Mouse (Mus musculus) left cerebral cortex, postnatal 10 days (tissue): ENCODE data around the gene 9230112D13Rik. TPM values are rescaled to one million over a fixed set of nuclear protein-coding genes. Genes with fewer than 3 reads are reported as not detected.

ENCODE experiments used
- DNase-seq, 2 experiments: peaks; one replicate each; pipeline ENCODE4 v3.0.0; 2021 to 2022; ENCODE audit warnings: low spot score in 2 of 2, mixed read lengths in 1 of 2; ENCODE audit errors: extremely low spot score in 1 of 2
- intact Hi-C: fragments of 180-260 bp; cut with DNase I; formaldehyde crosslinking; loops from one replicate; pipeline ENCODE4 v1.15.1; 2025
- total RNA-seq, 2 experiments: library from RNA; stranded (reverse); gene quantifications; 2 replicates each; pipeline ENCODE4 v1.2.3; 2021

The 9230112D13Rik gene
- not detected for total RNA-seq

DNA sequence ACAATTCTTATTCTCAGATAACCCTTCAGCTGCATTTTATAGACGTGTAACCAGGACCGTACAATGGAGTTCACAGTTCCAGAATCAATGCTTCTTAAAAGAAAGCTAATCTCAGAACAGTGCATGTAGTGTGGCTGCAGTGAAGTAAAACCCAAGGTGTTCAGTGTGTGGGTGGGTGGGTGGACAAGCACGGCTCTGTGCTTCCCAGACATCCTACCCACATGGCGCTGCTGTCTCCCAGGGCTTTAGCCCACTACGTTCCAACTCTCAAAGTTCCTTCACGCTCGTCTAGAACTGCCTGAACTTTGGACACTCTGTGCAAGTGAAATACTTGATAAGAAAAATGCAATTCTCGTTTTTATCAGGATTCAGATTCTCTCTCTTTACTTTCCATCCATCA is at the start of gene 9230112D13Rik:
TSS of gene 9230112D13Rik (minus strand) at position 101 of the 400 bp plus-strand sequence.
- no peak for DNase-seq
- intact Hi-C loops: no loop called here

DNA sequence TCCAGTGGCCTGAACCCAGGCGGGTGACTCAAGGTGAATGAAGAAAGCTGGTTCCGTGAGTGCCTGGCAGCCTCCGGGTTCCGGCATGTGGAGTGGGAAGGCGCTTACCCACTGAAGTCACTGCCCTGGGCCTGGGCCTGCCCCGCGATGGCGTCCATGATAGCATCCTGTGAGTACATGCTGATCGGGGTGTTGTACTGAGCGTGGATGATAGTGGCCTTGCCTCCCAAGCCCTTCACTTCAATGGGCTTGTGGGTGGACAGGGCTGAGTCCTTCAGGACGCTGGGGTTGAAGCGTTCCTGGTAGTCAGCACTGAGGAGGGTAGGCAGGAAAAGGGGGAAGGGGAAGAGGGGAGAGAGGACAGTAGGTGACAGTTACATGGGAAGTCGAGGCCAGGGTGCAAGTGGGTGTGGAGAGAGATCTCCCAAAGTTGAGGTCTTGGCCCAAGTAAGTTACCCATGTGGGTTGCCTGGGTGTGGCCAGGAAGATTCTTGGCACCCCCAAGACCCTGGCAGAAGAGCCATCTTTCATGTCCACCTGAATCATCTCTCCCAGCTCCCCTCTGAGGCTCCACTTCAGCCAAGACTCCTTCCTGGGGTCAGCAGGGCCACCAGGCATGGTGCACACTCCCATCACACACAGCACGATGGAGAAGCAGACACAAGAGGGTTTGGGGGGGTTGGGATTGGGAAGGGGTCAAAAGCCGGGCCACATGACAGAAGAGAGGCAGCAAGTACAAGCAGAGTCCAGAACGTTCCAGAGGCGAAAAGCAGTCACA is 49.2 kb upstream of the 9230112D13Rik start:
- no peak for DNase-seq
- intact Hi-C loops: loop anchor here (5.0 kb wide), 1 partner anchor 199 kb away; the partner anchor contains the start of gene Sncg

DNA sequence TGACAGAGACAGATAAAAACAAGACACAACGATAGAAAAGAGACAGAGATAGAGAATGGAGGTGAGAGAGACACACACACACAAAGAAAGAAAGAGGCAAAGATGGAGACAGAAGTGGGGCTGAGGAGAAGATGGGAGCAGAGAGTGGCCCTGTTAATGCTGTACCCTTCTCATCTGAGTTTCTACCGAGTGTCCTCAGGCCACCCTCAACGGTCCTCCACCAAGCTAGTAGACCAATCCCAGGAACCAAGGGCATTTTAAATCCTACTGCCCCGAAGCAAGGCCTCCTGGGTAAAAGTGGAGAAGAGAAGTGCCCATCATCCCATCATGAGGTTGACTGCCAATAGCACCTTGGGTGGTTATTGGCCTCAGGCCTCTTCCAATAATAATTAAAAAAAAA is 48.3 kb upstream of the 9230112D13Rik start:
- intact Hi-C loops: loop anchor here (5.0 kb wide), 1 partner anchor 199 kb away; the partner anchor contains the start of gene Sncg
- DNase-seq: no peak

DNA sequence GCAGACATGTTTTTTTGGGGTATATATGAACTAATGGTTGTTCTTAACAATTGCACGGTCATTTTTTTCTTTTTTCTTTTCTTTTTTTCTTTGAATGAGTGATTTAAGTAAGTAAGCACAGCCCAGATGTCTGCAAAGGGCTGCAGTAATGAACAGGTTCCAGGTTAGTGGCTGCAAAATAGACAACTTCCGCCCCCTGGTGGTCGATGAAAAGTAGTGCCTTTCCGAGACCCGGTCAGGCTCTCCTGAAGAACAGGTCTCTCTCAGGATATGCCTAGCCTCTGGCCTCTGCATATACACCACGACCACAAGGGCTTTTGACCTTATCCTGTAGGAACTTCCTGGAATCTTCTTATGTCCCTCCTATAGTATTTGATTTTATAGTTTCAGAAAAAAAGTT is 47.7 kb upstream of the 9230112D13Rik start:
- DNase-seq: peak; percentile 57 to 79
- intact Hi-C loops: loop anchor here (5.0 kb wide), 1 partner anchor 198 kb away; the partner anchor contains the start of gene Sncg

DNA sequence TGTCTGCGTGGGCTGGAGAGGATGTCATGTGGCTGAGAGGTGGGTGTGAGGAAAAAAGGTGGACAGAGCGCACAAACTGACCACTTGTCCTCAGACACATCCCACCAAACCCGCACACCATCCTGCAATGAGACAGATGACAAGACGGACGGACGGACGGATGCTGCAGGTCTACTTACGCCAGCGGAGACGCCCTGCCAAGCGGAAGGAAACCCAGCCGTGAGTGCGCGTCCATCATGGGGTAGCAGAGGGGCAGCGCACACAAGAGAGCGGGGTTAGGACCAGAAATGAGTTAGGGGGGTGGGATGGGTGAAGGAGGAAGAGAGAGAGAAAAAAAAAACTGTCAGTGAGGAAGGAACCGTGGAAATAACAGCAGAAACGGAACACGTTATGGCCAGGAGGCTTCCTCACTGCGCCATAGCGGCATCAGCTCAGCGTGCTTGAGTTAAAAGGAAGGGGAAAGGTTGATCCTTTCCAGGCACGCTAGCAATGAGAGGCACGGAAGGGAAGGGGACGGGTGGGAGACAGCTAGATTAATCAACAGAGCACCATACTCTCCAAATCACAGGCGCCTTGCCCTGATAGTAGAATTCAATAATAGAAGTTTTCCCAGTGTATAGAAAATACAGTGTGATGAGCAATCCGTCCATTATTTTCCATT is 47.1 kb upstream of the 9230112D13Rik start:
- intact Hi-C loops: loop anchor here (5.0 to 10.0 kb wide), 3 partner anchors 112 to 485 kb away; partner anchors contain the start of genes Anxa8 and Sncg
- DNase-seq: no peak

DNA sequence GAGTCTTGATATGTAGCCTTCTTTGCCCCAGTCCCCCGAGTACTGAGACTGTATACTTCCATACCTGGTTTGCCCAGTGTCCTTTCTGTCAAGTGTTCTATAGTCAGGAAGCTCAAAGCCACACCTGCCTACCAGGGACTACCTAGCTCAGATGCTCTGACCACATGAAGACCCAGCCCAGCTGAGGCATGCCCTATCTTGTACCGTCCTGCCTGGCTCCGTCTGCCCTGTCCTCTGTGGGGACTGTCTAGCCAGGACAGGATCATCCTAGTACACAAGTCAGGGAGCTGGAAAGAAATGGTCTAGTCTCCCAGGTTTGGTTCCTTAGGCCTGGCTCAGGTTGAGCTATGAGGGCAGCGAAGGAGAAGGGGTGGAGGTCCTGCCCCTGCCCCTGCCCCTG is 46.0 kb upstream of the 9230112D13Rik start:
- DNase-seq: no peak
- intact Hi-C loops: loop anchor here (5.0 to 10.0 kb wide), 2 partner anchors 111 to 484 kb away; partner anchors contain the start of gene Anxa8

DNA sequence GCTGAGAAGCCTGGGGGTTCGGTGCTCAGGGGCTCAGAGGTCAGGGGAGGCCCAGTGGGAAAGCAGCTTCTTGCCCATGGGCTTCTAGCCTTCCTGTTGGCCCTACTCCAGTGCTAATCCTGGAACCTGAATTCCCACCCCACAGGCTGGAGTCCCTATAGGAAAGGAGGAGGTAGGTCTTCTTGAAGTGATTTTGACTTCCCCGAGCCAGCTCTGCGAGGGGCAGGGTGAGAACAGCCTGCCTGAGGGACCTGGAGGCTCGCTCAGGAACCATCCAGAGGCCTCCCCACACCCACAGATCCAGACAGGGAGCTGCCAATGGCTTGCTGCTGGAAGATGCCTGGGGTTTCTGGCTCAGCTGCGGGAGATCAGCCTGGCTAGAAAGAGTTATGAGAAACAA is 45.1 kb upstream of the 9230112D13Rik start:
- intact Hi-C loops: loop anchor here (5.0 to 10.0 kb wide), 2 partner anchors 110 to 483 kb away; partner anchors contain the start of gene Anxa8
- DNase-seq: no peak

DNA sequence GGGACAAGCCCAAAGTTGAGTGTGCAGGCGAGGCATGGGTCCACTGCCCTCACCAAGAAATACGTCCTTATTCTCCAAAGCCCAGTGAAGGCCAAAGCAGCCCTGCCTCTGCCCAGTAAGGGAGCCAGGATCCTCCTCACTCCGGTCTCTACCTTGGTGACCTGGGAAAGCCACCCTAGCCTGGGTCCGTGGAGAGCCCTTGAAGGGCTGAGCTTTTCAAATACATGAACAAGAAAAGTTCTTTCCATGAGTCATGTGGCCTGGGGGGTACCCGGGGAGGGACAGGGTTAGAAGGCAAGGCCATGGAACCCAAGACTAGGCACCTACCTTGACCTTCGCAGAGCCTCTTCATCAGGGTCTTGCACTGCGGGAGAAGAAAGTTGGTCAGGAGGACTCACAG is 43.9 kb upstream of the 9230112D13Rik start:
- no peak for DNase-seq
- intact Hi-C loops: loop anchor here (5.0 to 10.0 kb wide), 2 partner anchors 109 to 482 kb away; partner anchors contain the start of gene Anxa8

DNA sequence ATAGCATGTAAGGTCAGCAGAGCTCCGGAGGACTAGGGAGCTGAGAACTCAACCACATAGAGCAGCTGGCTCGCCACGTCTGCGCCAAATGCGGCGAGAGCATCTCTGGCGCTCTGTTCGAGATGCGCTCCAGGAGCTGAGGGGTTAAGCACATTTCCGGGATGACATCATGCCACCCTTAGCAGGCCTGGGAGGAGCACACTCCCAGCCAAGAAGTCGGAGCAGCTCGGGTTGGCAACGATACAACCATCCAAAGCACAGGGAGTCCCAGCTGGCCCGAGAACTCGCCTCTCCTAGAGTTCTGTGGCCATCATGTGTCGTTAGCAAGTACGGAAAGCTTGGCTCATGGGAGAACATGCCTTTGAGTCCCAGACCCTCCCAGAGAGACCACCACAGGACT is 43.1 kb upstream of the 9230112D13Rik start:
- peak in 1 of 2 experiments; percentile 64 for DNase-seq
- intact Hi-C loops: loop anchor here (5.0 to 10.0 kb wide), 2 partner anchors 108 to 481 kb away; partner anchors contain the start of gene Anxa8

DNA sequence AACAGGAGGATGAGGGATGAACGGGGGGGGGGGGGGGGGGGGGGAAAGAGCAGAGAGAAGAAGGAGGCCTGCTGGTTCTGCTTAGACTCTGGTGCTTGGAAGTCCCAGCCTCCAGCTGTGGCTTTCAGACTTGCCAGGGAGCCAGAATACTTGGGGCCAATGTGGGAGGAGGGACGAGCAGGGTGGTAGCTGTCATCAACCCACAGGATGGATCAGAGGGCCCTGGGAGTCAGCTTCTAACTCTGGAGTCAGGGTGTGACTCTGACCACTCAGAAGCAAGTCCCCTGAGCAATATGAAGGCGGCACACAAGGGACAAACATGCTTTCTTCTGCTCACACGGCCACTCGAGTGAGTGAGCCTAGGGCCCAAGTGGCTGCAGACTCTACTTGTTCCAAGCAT is 42.0 kb upstream of the 9230112D13Rik start:
- no peak for DNase-seq
- intact Hi-C loops: loop anchor here (5.0 to 10.0 kb wide), 2 partner anchors 107 to 480 kb away; partner anchors contain the start of gene Anxa8

DNA sequence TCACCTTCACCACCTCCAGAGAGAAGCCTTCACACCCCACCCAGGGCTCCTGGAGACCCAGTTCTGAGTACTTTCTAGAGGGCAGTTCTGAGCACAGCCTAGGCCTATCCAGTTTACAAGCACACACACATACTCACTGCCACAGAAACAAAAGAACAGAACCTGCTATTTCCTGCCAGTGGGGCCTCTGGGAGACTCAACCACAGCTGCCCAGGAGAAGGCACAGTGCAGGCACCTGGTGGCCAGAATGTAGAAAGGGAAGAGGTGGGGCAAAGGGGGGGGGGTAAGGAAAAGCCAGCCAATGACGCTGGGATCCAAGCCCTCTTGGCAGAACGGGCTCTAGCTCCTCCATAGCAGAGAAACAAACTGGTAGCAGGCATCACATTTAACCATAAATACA is 39.8 kb upstream of the 9230112D13Rik start:
- DNase-seq: no peak
- intact Hi-C loops: loop anchor here (10.0 kb wide), 1 partner anchor 478 kb away; the partner anchor contains the start of gene Anxa8

DNA sequence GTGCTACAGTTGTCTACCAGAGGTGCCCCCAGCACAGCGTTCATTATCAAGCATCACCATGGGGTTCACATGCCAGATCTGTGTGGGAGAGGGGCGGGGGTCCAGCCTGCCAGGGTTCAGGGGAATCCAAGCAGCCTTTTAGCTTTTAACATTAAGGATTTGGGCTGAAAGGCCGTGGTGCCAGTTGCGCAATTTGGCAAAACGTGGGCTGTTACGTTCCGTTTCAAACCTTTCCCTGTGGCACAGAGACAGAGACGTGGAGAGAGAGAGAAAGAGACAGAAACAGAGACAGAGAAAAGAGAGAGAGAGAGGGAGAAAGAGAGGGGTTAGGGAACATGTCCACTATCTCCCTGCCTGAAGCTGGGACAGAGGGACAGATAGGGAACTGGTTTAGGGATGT is 39.0 kb upstream of the 9230112D13Rik start:
- no peak for DNase-seq
- intact Hi-C loops: loop anchor here (10.0 kb wide), 1 partner anchor 477 kb away; the partner anchor contains the start of gene Anxa8

DNA sequence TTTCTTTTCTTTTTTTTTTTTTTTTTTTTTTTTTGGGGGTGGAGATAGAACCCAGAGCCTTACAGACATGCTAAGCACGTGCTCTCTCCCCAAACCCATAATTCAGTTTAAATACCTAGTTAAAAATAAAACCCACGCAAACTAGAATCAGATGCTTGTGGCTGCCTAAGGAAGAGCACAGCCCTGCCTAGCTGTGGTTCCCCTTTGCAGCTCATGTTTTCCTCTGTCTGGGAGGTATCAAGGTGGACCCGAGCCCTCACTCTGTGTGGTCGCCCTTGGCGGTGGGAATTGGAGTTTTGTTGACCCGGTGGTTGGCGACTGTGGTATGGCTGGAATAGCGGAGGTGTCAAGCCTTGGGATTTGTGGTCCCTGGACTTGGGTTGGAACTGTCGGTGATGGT is 36.3 kb upstream of the 9230112D13Rik start:
- intact Hi-C loops: loop anchor here (5.0 kb wide), 1 partner anchor 182 kb away; the partner anchor contains the start of gene Mmrn2
- DNase-seq: no peak

DNA sequence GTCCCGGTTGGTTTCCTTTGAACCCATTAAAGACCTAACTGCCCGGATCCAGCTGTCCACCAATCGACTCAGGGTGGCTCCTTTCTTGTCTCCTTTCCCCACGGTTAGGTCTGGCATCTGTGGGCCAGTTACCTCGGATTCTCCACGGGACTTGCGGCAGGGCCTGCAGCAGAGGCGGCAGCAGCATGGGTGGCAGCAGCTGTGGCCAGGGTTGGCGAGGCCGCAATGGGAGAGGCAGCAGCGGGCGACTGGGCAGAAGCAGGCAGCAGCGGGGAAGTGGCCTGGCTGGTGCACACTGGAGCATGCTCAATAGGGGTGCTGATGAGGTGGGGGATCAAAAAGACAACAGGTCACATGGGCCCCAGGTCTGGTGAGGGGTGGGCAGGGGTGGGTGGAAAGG is 32.6 kb upstream of the 9230112D13Rik start:
- no peak for DNase-seq
- intact Hi-C loops: loop anchor here (5.0 kb wide), 1 partner anchor 178 kb away; the partner anchor contains the start of gene Mmrn2

DNA sequence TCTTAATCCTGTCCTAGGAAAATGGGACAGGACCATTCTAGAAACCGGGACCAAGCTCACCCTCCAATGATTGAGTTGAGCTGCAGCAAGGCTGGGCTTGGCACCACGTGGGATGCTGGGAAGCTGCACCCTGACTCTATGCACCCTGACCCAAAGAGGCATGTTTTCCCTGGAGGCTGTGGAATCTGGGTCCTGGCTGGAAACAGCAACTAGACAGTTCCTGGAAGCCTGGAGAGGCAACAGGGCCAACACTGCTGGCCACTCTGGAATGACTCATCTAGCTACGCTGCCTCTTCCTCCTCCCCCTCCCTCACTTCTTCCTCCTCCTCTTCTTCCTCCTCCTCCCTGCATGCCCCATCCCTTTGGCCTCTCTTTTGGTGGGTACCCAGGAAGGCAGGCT is 31.4 kb upstream of the 9230112D13Rik start:
- intact Hi-C loops: no loop called here
- DNase-seq: peak in 1 of 2 experiments; percentile 56

DNA sequence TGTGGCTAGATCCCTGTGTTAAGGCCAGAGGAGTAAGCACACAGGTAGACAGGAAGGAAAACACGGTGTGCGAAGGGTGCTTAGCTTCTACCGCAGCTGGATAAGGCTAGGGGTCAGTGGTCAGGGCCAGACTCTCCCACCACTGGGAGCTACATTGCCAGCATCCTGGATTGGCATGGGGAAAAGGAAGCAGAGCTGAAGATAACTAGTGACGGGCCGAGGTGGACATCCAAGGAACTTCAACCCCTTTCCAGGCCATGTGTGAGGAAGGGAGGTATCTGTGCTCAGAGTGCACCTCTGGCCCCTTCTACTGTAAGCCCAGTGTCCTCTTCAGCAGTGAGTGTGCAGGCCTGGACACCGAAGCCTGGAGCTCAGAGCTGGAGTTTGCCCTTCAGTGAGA is 30.9 kb upstream of the 9230112D13Rik start:
- intact Hi-C loops: no loop called here
- no peak for DNase-seq

DNA sequence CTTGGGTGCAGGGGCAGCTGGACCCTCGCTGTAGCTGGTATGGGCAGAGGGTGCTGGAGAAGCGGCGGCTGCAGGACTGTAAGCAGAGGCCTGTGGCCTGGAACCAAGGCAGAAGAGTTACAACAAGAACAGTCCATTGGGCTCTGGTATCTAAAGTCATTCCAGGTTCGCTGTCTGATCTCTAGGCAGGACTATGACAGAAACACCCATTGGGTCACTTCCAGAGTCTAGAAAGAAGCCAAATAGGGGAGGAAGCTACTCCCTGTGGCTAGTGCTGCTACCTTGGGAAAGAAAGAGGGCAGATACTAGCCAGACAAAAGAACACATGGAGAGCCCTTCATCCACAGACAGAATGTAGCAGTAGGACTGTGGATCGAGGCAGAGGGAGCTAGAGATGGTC is 29.6 kb upstream of the 9230112D13Rik start:
- DNase-seq: no peak
- intact Hi-C loops: no loop called here

DNA sequence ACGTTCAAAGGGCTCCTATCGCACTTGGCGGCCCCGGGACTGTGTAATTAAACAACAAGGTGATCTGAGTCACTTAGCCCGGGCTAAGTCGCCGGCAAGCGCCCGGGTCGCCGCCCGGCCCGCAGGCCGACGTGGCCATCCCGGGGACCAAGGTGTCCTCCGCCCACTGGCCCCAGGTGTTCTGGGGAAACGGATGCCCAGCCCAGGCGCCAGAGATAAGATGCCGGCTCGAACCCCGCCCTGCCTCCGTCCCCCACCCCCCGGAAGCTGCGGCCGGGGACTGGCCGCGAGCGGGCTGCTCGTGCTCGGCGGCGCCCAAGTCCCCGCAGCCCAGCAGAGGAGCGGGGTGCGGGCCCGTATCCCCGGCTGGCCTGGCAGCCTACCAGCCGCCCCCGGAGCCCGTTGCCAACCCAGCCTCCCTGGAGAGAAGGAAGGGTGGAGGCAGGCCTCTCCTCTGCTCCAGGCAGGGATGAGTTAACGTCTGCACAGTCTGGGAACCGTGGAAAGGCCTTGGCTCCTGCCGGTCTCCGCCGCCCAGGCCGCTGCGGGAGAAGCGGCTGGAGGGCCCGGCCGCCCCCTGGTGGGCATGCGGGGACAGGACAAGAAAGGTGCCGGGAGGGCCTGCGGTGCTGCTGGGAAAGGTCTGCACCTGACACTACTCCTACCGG is 26.5 kb upstream of the 9230112D13Rik start:
- peak; percentile 75 to 88 for DNase-seq
- intact Hi-C loops: loop anchor here (2.0 to 5.0 kb wide), 2 partner anchors 47 to 88 kb away; partner anchors contain the start of gene Bmpr1a
